Mouse (Mus musculus) midbrain, postnatal 0 days (tissue): ENCODE data around the gene Clic1. TPM values are rescaled to one million over a fixed set of nuclear protein-coding genes. Genes with fewer than 3 reads are reported as not detected.

ENCODE experiments used
- ATAC-seq: fragments of 200-750 bp; cut with Nextera tagmentation; 2 replicates; pipeline ENCODE4 v1.8.0; 2017; ENCODE audit warnings: moderate number of reproducible peaks, mild to moderate bottlenecking, moderate TSS enrichment, moderate library complexity; ENCODE audit not compliant: low FRiP score
- DNase-seq: peaks from one replicate; pipeline ENCODE4 v3.0.0-alpha.2; 2015; ENCODE audit warnings: low spot score
- H3K27ac ChIP-seq: fragments of 300-500 bp; sonication (generic); 2 replicates; pipeline ENCODE4 v1.5.1; 2014; ENCODE audit warnings: low read depth, mild to moderate bottlenecking, low read length, mixed read lengths
- H3K27me3 ChIP-seq: fragments of 300-500 bp; sonication (generic); 2 replicates; pipeline ENCODE4 v1.6.1; 2014; ENCODE audit warnings: low read length, control low read depth, mixed read lengths; ENCODE audit not compliant: insufficient read depth
- H3K36me3 ChIP-seq: fragments of 300-500 bp; sonication (generic); 2 replicates; pipeline ENCODE4 v1.6.1; 2014; ENCODE audit warnings: low read length, control low read depth, mixed read lengths; ENCODE audit not compliant: insufficient read depth
- H3K4me1 ChIP-seq: fragments of 300-500 bp; sonication (generic); 2 replicates; pipeline ENCODE4 v1.6.1; 2014; ENCODE audit warnings: mild to moderate bottlenecking, control low read depth, antibody characterized with exemption, low read length, mixed read lengths; ENCODE audit not compliant: insufficient read depth
- H3K4me2 ChIP-seq: fragments of 300-500 bp; sonication (generic); 2 replicates; pipeline ENCODE4 v1.6.1; 2014; ENCODE audit warnings: low read depth, mild to moderate bottlenecking, low read length, mixed read lengths; ENCODE audit not compliant: poor library complexity, severe bottlenecking
- H3K4me3 ChIP-seq: fragments of 300-500 bp; sonication (generic); 2 replicates; pipeline ENCODE4 v1.5.1; 2014; ENCODE audit warnings: low read depth, mild to moderate bottlenecking, low read length, moderate library complexity
- H3K9ac ChIP-seq: fragments of 300-500 bp; sonication (generic); replicated peaks from 2 replicates; pipeline ENCODE4 v1.6.1; 2014; ENCODE audit warnings: mild to moderate bottlenecking, low read length, moderate library complexity, mixed read lengths; ENCODE audit not compliant: poor library complexity, severe bottlenecking
- H3K9me3 ChIP-seq: fragments of 300-500 bp; sonication (generic); 2 replicates; pipeline ENCODE4 v1.6.1; 2016; ENCODE audit warnings: low read length, control low read depth
- CTCF ChIP-seq: IDR thresholded peaks from 2 replicates; pipeline ENCODE4 v1.5.1; 2016; ENCODE audit warnings: antibody characterized with exemption, mild to moderate bottlenecking
- WGBS: fragments of 180-500 bp; shearing (Covaris S2); extraction: QIAGEN DNeasy Blood & Tissue Kit; methylation state at CpG from one replicate; pipeline ENCODE4 v1.1.7; 2014; 5-methylcytosine and 5-hydroxymethylcytosine counted together
- polyA plus RNA-seq: library from polyadenylated mRNA; unstranded; fragments of >200 nt; fragmentation: Nextera tagmentation; extraction: Ambion mirVana; gene quantifications from 2 replicates; pipeline ENCODE4 v1.2.1, GENCODE M21; 2015
- total RNA-seq: library from RNA; depleted of rRNA; stranded (reverse); fragments of >200 nt; gene quantifications from 2 replicates; pipeline ENCODE4 v1.2.3, GENCODE M21; 2014

Clic1 gene
- total and polyA plus RNA-seq, 2 experiments from 2014 or later = 33.4 to 41.9 TPM

- Histone ChIP-seq H3K9me3 (no peaks in the 10 kb centered on the region), H3K4me3 (peak overlapping the region; percentile 24), H3K4me2 (peak overlapping the region; percentile 54), H3K27ac (peak overlapping the region; percentile 69), H3K36me3 (no peaks in the 10 kb centered on the region), H3K9ac (peak overlapping the region; percentile 52), H3K4me1 (no peaks in the 10 kb centered on the region), H3K27me3 (no peaks in the 10 kb centered on the region)
- DNase-seq = peak; percentile 87
- no peak for TF ChIP-seq CTCF
- WGBS = 7% methylated on average over 21 of the region's 21 CpGs
- peak; percentile 48; the same call in 1 of the 2 replicates for ATAC-seq
Observed at GRCm38 (mm10) chr17:35051156-35052086, 1.7 kb downstream of the Clic1 start.

DNA sequence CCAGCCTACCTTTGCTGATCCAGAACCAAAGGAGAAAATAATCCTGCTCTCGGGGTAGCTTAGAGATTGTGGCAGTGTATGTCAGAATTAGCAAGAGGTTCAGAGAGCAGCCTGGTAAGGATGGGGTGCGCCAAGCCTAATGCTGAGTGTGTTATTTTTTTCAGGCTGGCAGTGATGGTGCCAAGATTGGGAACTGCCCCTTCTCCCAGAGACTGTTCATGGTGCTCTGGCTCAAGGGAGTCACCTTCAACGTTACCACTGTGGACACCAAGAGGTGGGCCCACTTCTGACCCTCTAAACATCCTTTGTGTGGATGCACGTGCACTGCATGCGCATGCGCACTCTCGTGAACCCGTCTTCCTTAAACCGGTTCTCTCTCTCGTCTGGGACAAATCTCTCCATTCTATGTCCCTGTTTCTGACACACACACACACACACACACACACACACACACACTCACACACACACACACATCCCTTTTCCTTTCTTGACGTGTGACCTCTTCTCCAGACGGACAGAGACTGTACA, 2.6 kb downstream of the Clic1 start:
- DNase-seq = no peak
- Histone ChIP-seq H3K4me2 (peak overlapping the region; percentile 54; the same call in 1 of the 2 replicates), H3K4me3 (no peak overlapping the region), H3K9ac (no peak overlapping the region), H3K27ac (peak overlapping the region; percentile 49; the same call in 1 of the 2 replicates), H3K4me1 (no peaks in the 10 kb centered on the region), H3K36me3 (no peaks in the 10 kb centered on the region), H3K27me3 (no peaks in the 10 kb centered on the region), H3K9me3 (no peaks in the 10 kb centered on the region)
- 65% methylated on average over 12 of the region's 12 CpGs for WGBS
- no peak for TF ChIP-seq CTCF
- ATAC-seq = no peak

DNA sequence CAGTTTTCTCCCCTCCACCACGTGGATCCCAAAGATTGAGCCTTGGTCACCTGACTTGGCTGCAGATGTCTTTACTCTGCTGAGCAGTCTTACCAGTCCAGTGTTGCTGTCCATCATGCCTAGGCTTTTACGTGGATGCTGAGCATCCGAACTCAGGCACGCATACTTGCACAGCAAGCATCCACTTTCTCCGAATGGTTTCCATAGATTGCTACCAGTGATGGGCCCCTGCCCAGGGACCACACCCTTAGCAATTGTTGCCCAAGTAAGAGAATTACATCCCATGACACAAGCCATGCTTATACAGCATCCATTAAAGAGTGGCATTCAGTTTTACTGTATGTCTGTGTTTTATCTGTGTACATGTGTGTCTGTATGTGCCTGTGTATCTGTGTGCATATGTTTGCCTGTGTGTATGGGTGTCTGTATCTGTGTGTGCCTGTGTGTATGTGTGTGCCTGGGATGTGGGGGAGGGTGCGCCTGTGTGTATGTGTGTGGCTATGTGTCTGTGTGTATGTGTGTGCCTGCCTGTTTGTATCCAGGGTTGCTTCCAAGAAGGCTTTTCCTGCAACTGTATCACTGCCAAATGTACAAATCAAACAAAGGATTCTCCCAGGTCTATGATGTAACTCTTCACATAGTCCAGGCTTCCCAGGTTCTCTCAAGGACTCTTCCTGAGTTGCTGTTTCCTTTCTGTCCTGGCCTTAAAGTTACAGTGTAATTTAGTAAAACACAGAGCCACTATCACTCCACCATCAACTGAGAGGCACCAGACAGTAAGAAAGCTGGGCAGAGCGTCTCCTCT, 6.1 kb downstream of the Clic1 start:
- H3K4me2 ChIP-seq = no peak overlapping the region
- H3K4me1 ChIP-seq = peaks cover 4% of the 10 kb centered on the region; the same call in 1 of the 2 replicates
- H3K27ac ChIP-seq = no peak overlapping the region
- no peak overlapping the region for H3K4me3 ChIP-seq
- no peak for DNase-seq
- ATAC-seq = no peak
- no peak overlapping the region for H3K9ac ChIP-seq
- no peaks in the 10 kb centered on the region for H3K36me3 ChIP-seq
- no peaks in the 10 kb centered on the region for H3K9me3 ChIP-seq
- no peaks in the 10 kb centered on the region for H3K27me3 ChIP-seq
- TF ChIP-seq CTCF = no peak
- 90% methylated on average over 7 of the region's 7 CpGs for WGBS

DNA sequence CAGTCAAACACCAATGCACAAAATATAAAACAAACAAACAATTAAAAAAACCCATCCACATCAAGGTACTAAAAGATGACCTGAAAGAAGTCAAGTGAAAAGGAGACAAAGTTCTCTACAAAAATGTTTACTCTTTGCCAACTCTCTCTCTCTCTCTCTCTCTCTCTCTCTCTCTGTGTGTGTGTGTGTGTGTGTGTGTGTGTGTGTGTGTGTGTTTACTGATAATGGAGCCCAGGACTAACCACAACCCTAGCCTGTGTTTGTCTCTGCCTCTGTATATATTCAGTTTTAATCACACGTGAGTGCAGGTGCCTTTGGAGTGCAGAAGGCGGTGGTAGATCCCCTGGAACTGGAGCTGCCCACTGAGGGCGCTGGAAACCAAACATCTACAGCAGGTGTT, 7.3 kb downstream of the Clic1 start:
- Histone ChIP-seq H3K36me3 (peaks cover 6% of the 10 kb centered on the region; the same call in 1 of the 2 replicates), H3K27me3 (no peaks in the 10 kb centered on the region), H3K9me3 (no peaks in the 10 kb centered on the region), H3K4me3 (no peak overlapping the region), H3K27ac (no peak overlapping the region), H3K9ac (no peak overlapping the region), H3K4me1 (peaks cover 4% of the 10 kb centered on the region; the same call in 1 of the 2 replicates), H3K4me2 (no peak overlapping the region)
- TF ChIP-seq CTCF = no peak
- no peak for DNase-seq
- ATAC-seq = no peak
- 86% methylated on average over 3 of the region's 3 CpGs for WGBS

- 68% methylated on average over 9 of the region's 9 CpGs for WGBS
- Histone ChIP-seq H3K4me2 (peak overlapping the region; percentile 79), H3K9ac (peak overlapping the region; percentile 76; the same call in 1 of the 2 replicates), H3K9me3 (no peaks in the 10 kb centered on the region), H3K4me1 (peaks cover 4% of the 10 kb centered on the region; the same call in 1 of the 2 replicates), H3K36me3 (peaks cover 6% of the 10 kb centered on the region; the same call in 1 of the 2 replicates), H3K27ac (peak overlapping the region; percentile 26; the same call in 1 of the 2 replicates), H3K27me3 (0 out of 2 replicates have a peak, but pooled peaks cover under 1% of the 10 kb centered on the region), H3K4me3 (peak overlapping the region; percentile 72)
- no peak for TF ChIP-seq CTCF
- no peak for DNase-seq
- ATAC-seq = no peak
Observed at GRCm38 (mm10) chr17:35058316-35058715, 8.6 kb downstream of the Clic1 start.
